Mouse (Mus musculus): Measurements from ENCODE around the gene Bcl6b. TPM values are rescaled to one million over a fixed set of nuclear protein-coding genes. Genes with fewer than 3 reads are reported as not detected.

Bcl6b gene
- polyA plus RNA-seq, 1 experiment, result 2.2 TPM

GRCm38 (mm10) chr11:70234037-70234436, 4.4 kb upstream of the Bcl6b start:
- Histone ChIP-seq H3K27ac (ENCODE audit: insufficient read depth, low read depth, low read length) (no peak overlapping the region), H3K4me3 (ENCODE audit: low read depth, low read length) (peak overlapping the region; percentile 36)
- 67% methylated on average over 5 of the region's 5 CpGs for WGBS

DNA sequence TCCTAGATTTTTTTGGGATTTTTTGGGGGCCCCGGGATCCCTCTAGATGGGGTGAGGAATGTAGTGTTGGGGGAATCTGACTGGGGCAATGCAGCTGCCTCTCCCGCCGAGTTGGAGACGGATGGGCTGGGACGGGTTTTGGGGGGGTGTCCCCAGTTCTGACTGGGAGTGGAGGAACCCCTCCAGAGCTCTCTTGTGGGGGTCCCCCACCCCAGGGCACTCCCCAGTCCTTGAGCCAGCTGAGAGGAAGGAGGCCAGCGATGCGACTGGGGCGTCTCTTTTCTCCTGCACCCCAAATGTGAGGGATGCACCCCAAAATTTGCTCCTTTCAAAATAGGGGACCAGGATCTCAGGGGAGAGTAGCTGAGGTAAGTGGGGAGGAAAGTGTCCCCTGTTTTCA, 3.4 kb upstream of the Bcl6b start:
- Histone ChIP-seq H3K27ac (ENCODE audit: insufficient read depth, low read depth, low read length) (peak overlapping the region; percentile 64), H3K4me3 (ENCODE audit: low read depth, low read length) (peak overlapping the region; percentile 60), H3K27me3 (ENCODE audit: control insufficient read depth, insufficient read depth, low read length) (peaks cover 12% of the 10 kb centered on the region), H3K36me3 (ENCODE audit: control insufficient read depth, insufficient read depth, low read length) (peaks cover 6% of the 10 kb centered on the region; the same call in 1 of the 2 replicates), H3K4me1 (ENCODE audit: control insufficient read depth, insufficient read depth, insufficient read length, low read length) (peaks cover 12% of the 10 kb centered on the region)
- WGBS, result 50% methylated on average over 8 of the region's 8 CpGs
- no peak for TF ChIP-seq POLR2A (IDR thresholded peaks at IDR 0.05; ENCODE audit: low read depth, low read length)
- TF ChIP-seq CTCF (IDR thresholded peaks at IDR 0.05; ENCODE audit: extremely low read depth, insufficient read length, insufficient replicate concordance, low read depth, low read length), result no peak

More at GRCm38 (mm10) chr11:70234037-70234436, 4.4 kb upstream of the Bcl6b start:
- Histone ChIP-seq H3K27me3 (ENCODE audit: control insufficient read depth, insufficient read depth, low read length) (peaks cover 12% of the 10 kb centered on the region), H3K36me3 (ENCODE audit: control insufficient read depth, insufficient read depth, low read length) (peaks cover 6% of the 10 kb centered on the region; the same call in 1 of the 2 replicates), H3K4me1 (ENCODE audit: control insufficient read depth, insufficient read depth, insufficient read length, low read length) (peaks cover 12% of the 10 kb centered on the region)
- TF ChIP-seq CTCF (IDR thresholded peaks at IDR 0.05; ENCODE audit: extremely low read depth, insufficient read length, insufficient replicate concordance, low read depth, low read length) (no peak), POLR2A (IDR thresholded peaks at IDR 0.05; ENCODE audit: low read depth, low read length) (no peak)

GRCm38 (mm10) chr11:70232546-70232945, 2.9 kb upstream of the Bcl6b start:
- H3K36me3 ChIP-seq (ENCODE audit: control insufficient read depth, insufficient read depth, low read length), result peaks cover 6% of the 10 kb centered on the region; the same call in 1 of the 2 replicates
- peak overlapping the region; percentile 60 for H3K4me3 ChIP-seq (ENCODE audit: low read depth, low read length)
- peaks cover 12% of the 10 kb centered on the region for H3K27me3 ChIP-seq (ENCODE audit: control insufficient read depth, insufficient read depth, low read length)
- peaks cover 12% of the 10 kb centered on the region for H3K4me1 ChIP-seq (ENCODE audit: control insufficient read depth, insufficient read depth, insufficient read length, low read length)
- WGBS, result 28% methylated on average over 10 of the region's 10 CpGs
- TF ChIP-seq CTCF (IDR thresholded peaks at IDR 0.05; ENCODE audit: extremely low read depth, insufficient read length, insufficient replicate concordance, low read depth, low read length) (no peak), POLR2A (IDR thresholded peaks at IDR 0.05; ENCODE audit: low read depth, low read length) (no peak)
- peak overlapping the region; percentile 64 for H3K27ac ChIP-seq (ENCODE audit: insufficient read depth, low read depth, low read length)

DNA sequence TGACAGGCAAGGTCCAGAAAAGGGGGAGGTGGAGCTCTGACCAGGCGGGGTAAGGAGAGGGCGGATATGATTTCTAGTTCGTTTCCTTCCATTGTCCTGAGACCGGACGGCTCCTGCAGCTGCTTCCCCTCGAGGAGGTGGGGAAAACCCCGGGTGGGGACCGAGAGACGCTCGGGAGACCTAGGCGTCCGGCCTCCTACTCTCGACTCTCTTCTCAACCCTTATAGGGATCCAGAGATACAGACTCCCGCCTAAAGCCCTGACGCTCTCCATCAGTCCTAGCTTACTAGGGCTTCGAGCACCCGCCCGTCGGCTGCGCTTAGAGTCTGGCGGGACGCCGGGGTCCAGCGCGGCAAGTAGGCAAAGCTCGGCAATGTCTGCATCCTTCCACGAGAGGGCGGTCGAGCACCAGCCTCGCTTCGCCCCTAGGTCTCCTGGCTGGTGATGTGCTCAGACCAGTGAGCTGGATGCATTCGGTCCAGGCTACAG, 685 bp upstream of the Bcl6b start:
- WGBS, result 1% methylated on average over 32 of the region's 32 CpGs

GRCm38 (mm10) chr11:70228828-70229227, 770 bp downstream of the Bcl6b start:
- no peaks in the 10 kb centered on the region for H3K36me3 ChIP-seq (ENCODE audit: control insufficient read depth, insufficient read depth, low read length)
- H3K4me1 ChIP-seq (ENCODE audit: control insufficient read depth, insufficient read depth, insufficient read length, low read length), result peaks cover 12% of the 10 kb centered on the region
- 1% methylated on average over 19 of the region's 19 CpGs for WGBS
- H3K27ac ChIP-seq (ENCODE audit: insufficient read depth, low read depth, low read length), result peak overlapping the region; percentile 29; the same call in 1 of the 2 replicates
- H3K4me3 ChIP-seq (ENCODE audit: low read depth, low read length), result peak overlapping the region; percentile 53
- peaks cover 12% of the 10 kb centered on the region for H3K27me3 ChIP-seq (ENCODE audit: control insufficient read depth, insufficient read depth, low read length)
- TF ChIP-seq CTCF (IDR thresholded peaks at IDR 0.05; ENCODE audit: extremely low read depth, insufficient read length, insufficient replicate concordance, low read depth, low read length), result no peak

More for the DNA sequence above, 685 bp upstream of the Bcl6b start:
- peak; percentile 94 for TF ChIP-seq CTCF (IDR thresholded peaks at IDR 0.05; ENCODE audit: extremely low read depth, insufficient read length, insufficient replicate concordance, low read depth, low read length)
- no peak for TF ChIP-seq POLR2A (IDR thresholded peaks at IDR 0.05; ENCODE audit: low read depth, low read length)
- Histone ChIP-seq H3K36me3 (ENCODE audit: control insufficient read depth, insufficient read depth, low read length) (no peaks in the 10 kb centered on the region), H3K4me1 (ENCODE audit: control insufficient read depth, insufficient read depth, insufficient read length, low read length) (peaks cover 12% of the 10 kb centered on the region), H3K27me3 (ENCODE audit: control insufficient read depth, insufficient read depth, low read length) (peaks cover 12% of the 10 kb centered on the region), H3K4me3 (ENCODE audit: low read depth, low read length) (peak overlapping the region; percentile 56), H3K27ac (ENCODE audit: insufficient read depth, low read depth, low read length) (0 out of 2 replicates have a peak overlapping the region, but pooled peaks have one; percentile 17)

GRCm38 (mm10) chr11:70227661-70228245, 1.8 kb downstream of the Bcl6b start:
- Histone ChIP-seq H3K27me3 (ENCODE audit: control insufficient read depth, insufficient read depth, low read length) (peaks cover 12% of the 10 kb centered on the region), H3K27ac (ENCODE audit: insufficient read depth, low read depth, low read length) (no peak overlapping the region), H3K36me3 (ENCODE audit: control insufficient read depth, insufficient read depth, low read length) (no peaks in the 10 kb centered on the region), H3K4me3 (ENCODE audit: low read depth, low read length) (no peak overlapping the region), H3K4me1 (ENCODE audit: control insufficient read depth, insufficient read depth, insufficient read length, low read length) (peaks cover 17% of the 10 kb centered on the region)
- 60% methylated on average over 4 of the region's 4 CpGs for WGBS
- TF ChIP-seq POLR2A (IDR thresholded peaks at IDR 0.05; ENCODE audit: low read depth, low read length) (no peak), CTCF (IDR thresholded peaks at IDR 0.05; ENCODE audit: extremely low read depth, insufficient read length, insufficient replicate concordance, low read depth, low read length) (no peak)

GRCm38 (mm10) chr11:70227126-70227525, 2.5 kb downstream of the Bcl6b start:
- TF ChIP-seq POLR2A (IDR thresholded peaks at IDR 0.05; ENCODE audit: low read depth, low read length), result no peak
- no peak for TF ChIP-seq CTCF (IDR thresholded peaks at IDR 0.05; ENCODE audit: extremely low read depth, insufficient read length, insufficient replicate concordance, low read depth, low read length)
- Histone ChIP-seq H3K36me3 (ENCODE audit: control insufficient read depth, insufficient read depth, low read length) (no peaks in the 10 kb centered on the region), H3K27ac (ENCODE audit: insufficient read depth, low read depth, low read length) (no peak overlapping the region), H3K4me1 (ENCODE audit: control insufficient read depth, insufficient read depth, insufficient read length, low read length) (peaks cover 20% of the 10 kb centered on the region), H3K27me3 (ENCODE audit: control insufficient read depth, insufficient read depth, low read length) (peaks cover 12% of the 10 kb centered on the region), H3K4me3 (ENCODE audit: low read depth, low read length) (no peak overlapping the region)
- 26% methylated on average over 5 of the region's 5 CpGs for WGBS

Data from small intestine, adult 2 months (tissue).